Mouse (Mus musculus): ENCODE results near the gene Trim26.
"Not testable (repeated sequence)": the region's sequence is repeated elsewhere in the genome, so short reads cannot be mapped to it uniquely, and the experiment has no call there.

Gene Trim26

DNA sequence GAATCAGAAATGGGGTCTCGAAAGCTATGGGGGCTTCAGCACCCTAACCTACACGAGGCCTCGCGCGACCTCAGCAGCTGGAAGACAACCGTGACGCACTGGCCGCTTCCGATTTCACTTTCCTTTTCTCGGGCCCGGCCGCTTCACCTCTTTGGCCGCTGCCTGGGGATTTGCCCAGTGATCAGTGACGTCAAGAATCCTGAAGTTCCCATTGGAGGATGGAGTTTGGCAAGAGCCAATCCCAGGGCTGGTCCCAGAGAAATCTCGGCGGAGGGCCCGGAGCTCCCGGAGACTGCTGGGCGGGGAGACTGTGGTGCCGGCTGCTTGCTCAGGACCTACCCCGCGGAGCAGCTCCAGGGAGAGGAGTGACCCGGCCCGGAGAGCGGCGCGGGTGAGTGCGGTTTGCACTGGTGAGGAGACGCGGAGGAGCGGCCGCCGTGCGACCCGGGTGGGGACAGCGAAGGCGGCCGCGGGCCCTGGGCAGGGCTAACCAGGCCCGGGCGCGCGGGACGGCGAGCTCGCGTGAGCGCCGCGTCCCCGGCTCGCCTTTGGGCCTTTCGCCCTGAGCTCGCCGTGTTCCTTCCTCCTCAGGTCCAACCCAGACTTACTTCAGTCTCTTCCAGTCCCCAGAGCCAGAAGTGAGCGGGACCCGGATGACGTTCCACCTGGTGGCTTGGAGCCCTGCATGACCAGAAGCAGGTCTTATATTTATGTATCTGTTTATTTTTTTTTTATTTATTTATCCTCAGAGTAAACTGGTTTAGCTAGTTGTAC lies at the start of gene Trim26:
TSS of gene Trim26 (plus strand) at position 261 of the 774 bp plus-strand sequence.
- peak; percentile 97 to 98 for DNase-seq (ENCODE audit: low spot score in 2 of 2)

GRCm38 (mm10) chr17:36788351-36788750 lies 48.6 kb upstream of the Trim26 start:
- DNase-seq (ENCODE audit: low spot score in 2 of 2): no peak

- DNase-seq (ENCODE audit: low spot score in 2 of 2): peak; percentile 89 to 91
Observed at GRCm38 (mm10) chr17:36788801-36789200, 48.1 kb upstream of the Trim26 start.

- DNase-seq (ENCODE audit: low spot score in 2 of 2): no peak
Observed at GRCm38 (mm10) chr17:36799493-36799892, 37.4 kb upstream of the Trim26 start.

DNA sequence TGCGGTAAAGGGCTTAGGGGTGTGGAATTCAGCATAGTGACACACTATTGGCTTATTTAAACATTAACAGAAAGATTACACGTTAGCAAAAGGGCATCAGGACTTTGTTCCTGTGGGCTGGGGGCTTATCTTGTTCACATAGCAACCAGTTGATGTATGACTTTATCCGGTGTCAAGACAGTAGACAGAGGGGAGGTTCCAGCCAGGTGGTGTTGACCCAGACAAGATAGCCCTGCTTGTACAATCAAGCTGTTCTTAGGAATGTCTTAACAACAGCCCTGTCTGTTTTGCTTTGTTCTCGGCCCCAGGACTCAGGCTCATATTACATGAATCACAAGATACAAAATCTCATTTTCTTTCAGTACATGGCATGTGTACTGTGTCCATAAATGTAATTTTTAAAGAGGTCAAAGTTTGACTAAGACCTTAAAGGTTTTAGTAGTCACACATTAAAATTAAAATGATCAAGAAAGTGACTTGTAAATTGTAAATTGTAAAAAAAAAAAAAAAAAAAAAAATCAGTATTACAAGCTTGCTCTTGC lies 36.9 kb upstream of the Trim26 start:
- not testable (repeated sequence) for DNase-seq (ENCODE audit: low spot score in 2 of 2)

GRCm38 (mm10) chr17:36811871-36812270 lies 25.1 kb upstream of the Trim26 start, which contains the start of gene H2-M10.6:
TSS of gene H2-M10.6 (plus strand) at chr17:36812171.
- DNase-seq (ENCODE audit: low spot score in 2 of 2): no peak

- peak in 1 of 2 experiments; percentile 64 for DNase-seq (ENCODE audit: low spot score in 2 of 2)
Observed at GRCm38 (mm10) chr17:36824005-36824404, 12.9 kb upstream of the Trim26 start.

GRCm38 (mm10) chr17:36825525-36825924 lies 11.4 kb upstream of the Trim26 start:
- DNase-seq (ENCODE audit: low spot score in 2 of 2): no peak

- peak; percentile 93 to 94 for DNase-seq (ENCODE audit: low spot score in 2 of 2)
Observed at GRCm38 (mm10) chr17:36826002-36826401, 10.9 kb upstream of the Trim26 start.

DNA sequence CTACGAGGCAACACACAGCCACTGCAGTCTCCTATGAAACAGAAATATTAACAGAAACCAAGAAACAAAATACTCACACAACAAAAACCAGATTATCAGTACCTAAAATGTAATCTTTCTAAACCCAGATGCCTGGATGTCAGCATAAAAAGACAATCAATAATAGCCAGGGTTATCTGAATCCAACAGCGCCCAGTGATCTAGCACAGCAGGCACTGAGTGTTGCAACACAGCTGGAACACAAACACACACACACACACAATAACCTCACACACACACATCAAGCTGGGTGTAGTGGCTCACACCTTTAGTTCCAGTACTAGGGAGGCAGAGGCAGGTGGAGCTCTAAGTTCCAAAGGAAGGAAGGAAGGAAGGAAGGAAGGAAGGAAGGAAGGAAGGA lies 8.4 kb upstream of the Trim26 start:
- DNase-seq (ENCODE audit: low spot score in 2 of 2): no peak

- DNase-seq (ENCODE audit: low spot score in 2 of 2): no peak
Observed at GRCm38 (mm10) chr17:36830470-36830869, 6.5 kb upstream of the Trim26 start.

DNA sequence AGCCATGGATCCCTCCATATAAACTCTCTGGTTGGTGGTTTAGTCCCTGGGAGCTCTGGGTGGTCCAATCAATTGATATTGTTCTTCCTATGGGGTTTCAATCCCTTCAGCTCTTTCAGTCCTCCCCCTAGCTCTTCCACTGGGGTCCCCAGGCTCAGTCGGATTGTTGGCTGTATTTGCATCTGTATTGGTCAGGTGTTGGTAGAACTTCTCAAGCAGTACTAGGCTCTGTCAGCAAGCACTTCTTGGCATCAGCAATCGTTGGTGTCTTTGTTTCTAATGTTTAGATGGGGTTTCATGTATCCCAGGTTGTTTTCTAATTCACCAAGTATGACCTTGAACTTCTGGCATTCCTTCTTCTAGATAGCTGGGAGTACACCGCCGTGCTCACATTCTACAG lies 4.2 kb upstream of the Trim26 start:
- DNase-seq (ENCODE audit: low spot score in 2 of 2): no peak

DNA sequence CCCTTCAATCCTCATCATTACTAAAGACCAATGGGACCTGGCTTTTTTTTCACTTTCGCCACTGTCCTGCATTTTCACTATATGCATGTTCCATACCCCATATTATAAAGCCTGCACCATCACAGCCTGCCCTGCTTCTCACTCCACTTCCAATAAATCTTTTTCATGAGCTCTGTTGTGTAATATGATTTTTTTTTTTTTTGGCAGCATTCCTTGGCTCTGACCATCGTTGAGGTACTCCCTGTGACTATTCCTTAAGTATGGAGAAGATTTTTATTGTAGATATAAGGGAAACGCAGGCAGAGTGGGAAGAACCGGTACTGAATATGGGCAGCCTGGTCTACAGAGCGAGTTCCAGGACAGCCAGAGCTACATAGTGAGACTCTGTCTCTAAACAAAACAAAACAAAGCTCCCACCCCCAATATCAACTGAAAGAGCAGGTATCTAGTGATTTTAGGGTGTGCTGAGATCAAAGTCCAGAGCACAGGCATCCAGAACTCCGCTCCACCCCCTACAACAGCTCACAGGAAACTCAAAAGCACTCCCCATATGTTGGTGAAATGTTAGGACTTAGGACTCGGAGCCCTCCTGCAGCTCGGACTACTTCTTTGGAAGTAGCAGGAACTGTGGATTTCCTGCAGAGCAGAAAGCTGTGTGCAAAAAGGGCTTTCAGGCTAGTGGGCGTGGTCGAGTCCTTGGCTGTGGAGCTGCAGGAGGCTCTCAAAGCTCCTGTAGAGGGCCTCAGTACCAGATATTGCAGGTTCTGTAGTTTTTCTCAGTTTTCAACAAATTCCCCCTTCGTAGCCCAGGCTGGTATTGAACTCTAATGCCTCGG lies 1.1 kb upstream of the Trim26 start:
- peak; percentile 65 to 70 for DNase-seq (ENCODE audit: low spot score in 2 of 2)

GRCm38 (mm10) chr17:36836427-36836812 lies 514 bp upstream of the Trim26 start:
- no peak for DNase-seq (ENCODE audit: low spot score in 2 of 2)

DNA sequence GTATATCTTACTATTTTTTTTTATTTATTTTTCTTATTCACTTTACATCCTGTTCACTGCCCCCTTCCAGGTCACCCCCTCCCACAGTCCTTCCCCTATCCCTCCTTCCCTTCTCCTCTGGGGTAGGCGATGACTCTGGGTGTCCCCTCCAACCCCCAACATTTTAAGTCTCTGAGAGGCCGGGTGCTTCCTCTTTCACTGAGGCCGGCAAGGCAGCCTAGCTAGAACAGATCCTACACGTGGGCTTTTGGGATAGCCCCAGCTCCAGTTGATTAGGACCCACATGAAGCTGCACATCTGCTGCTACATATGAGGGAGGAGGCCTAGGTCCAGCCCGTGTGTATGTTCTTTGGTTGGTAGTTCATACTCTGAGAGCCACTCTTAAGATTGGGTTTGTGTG lies 2.1 kb downstream of the Trim26 start:
- DNase-seq (ENCODE audit: low spot score in 2 of 2): no peak

DNA sequence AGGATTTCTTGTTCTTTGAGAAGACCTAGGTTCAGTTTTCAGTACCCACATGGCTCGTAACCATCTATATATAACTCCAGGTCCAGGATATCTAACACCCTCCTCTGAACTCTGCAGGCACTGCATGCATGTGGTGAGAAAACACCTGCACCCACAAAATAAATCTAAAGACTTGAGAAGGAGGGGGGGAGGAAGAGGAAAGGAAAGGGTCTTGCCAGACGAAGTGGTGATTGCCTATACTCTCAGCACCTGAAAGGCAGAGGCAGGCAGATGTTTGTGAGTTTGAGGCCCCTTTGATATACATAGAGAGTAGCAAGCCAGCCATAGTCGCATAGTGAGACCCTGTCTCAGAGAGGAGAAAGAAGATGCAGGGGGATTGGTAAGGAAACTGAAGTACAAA lies 3.0 kb downstream of the Trim26 start:
- DNase-seq (ENCODE audit: low spot score in 2 of 2): no peak

- DNase-seq (ENCODE audit: low spot score in 2 of 2): no peak
Observed at GRCm38 (mm10) chr17:36840961-36841445, 4.1 kb downstream of the Trim26 start.

GRCm38 (mm10) chr17:36843696-36844095 lies 6.8 kb downstream of the Trim26 start:
- no peak for DNase-seq (ENCODE audit: low spot score in 2 of 2)

- no peak for DNase-seq (ENCODE audit: low spot score in 2 of 2)
Observed at GRCm38 (mm10) chr17:36844286-36844719, 7.4 kb downstream of the Trim26 start.

DNA sequence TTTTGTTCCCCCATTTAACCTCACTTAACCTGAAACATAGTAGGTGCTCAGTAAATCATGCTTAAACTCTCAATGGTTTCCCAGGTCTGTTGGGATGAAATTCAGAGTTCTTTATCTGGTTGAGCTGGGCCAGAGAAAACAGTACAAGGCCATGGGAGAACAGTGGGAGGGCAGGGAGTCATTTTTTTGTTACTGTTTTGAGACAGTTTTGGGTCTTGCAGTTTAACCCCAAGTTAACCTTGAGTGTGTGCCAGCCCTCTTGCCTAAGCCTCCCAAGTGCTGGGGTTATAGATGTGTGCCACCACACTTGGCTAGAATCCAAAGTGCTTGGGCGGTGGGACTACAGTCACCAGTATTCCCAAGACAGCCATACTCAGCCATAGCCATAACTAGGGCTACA lies 7.8 kb downstream of the Trim26 start:
- DNase-seq (ENCODE audit: low spot score in 2 of 2): no peak

GRCm38 (mm10) chr17:36848911-36849310 lies 12.0 kb downstream of the Trim26 start:
- no peak for DNase-seq (ENCODE audit: low spot score in 2 of 2)

DNA sequence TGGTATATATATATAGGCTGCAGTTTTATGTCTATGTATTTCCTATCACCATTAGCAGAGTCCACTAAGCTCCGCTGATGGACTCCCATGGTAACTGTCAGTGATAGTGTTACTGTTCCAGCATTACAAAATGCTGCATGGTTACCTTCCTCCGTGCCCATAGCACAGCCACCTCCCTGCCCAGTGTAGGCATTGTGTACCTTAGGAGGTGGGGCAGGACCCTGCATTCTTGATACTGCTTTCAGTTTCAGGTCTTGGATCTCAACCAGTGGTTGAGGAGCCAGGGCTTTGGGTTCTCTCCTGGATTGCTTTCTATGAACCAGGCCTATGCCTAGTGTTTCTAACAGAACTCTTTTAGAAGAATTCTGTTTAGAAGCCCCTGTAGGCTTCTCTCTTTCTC lies 13.1 kb downstream of the Trim26 start:
- DNase-seq (ENCODE audit: low spot score in 2 of 2): no peak
